Mouse (Mus musculus): ENCODE results near the gene Retreg3.

DNA sequence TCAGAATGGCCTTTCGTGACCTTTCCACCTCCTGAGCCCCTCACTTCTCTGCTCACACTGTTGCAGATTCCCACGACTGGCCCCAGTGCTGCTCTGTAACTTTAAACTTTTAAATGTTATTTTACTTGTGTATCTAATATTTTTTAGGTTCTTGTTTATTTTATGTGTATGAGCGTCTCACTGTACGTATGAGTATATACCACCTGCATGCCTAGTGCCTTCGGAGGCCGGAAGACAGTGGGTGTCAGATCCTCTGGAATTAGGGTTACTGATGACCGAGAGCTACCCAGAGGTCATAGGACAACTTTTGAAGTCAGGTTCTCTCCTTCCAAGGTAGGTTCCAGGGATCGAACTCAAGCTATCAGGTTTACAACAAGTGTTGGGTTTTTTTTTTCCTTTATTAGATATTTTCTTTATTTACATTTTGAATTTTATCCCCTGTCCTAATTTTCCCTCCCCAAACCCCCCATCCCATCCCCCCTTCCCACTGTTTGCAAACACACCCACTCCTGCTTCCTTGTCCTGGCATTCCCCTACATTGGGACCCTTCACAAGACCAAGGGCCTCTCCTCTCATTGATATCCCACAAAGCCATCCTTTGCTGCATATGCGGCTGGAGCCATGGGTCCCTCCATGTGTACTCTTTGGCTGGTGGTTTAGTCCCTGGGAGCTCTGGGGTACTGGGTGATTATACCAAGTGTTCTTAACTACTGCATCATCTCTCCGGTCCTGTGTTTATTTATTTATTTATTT lies 22.7 kb upstream of the Retreg3 start:
- TF ChIP-seq CTCF (IDR thresholded peaks at IDR 0.05; ENCODE audit: insufficient read depth, low read depth, low read length) (no peak), POLR2A (IDR thresholded peaks at IDR 0.05; ENCODE audit: insufficient read depth, low read depth, low read length) (no peak)
